Mouse (Mus musculus) CH12.LX (cell line): ENCODE measurements around the gene Fancc.

Experiments used
- CTCF ChIP-seq, 2 experiments: IDR thresholded peaks in 1 of 2; conservative IDR thresholded peaks in 1 of 2; 2 replicates each; pipeline ENCODE4 v1.5.1; 2011 to 2012; ENCODE audit warnings: low read depth in 2 of 2, low read length in 2 of 2, improper control_type of control experiment in 1 of 2, inconsistent platforms in 1 of 2, mild to moderate bottlenecking in 1 of 2, moderate library complexity in 1 of 2
- EP300 ChIP-seq: IDR thresholded peaks from 2 replicates; pipeline ENCODE4 v1.6.1; 2011; ENCODE audit warnings: low read length, improper control_type of control experiment
- JUND ChIP-seq: conservative IDR thresholded peaks from 2 replicates; pipeline ENCODE4 v1.6.1; 2011; ENCODE audit warnings: low read depth, low read length, improper control_type of control experiment
- KAT2A ChIP-seq: IDR thresholded peaks from 2 replicates; pipeline ENCODE4 v1.6.1; 2012; ENCODE audit warnings: low read length, improper control_type of control experiment, inconsistent platforms; ENCODE audit not compliant: insufficient replicate concordance
- MAFK ChIP-seq: IDR thresholded peaks from 2 replicates; pipeline ENCODE4 v1.6.1; 2011; ENCODE audit warnings: low read length, improper control_type of control experiment; ENCODE audit not compliant: insufficient replicate concordance
- MEF2A ChIP-seq: IDR thresholded peaks from 2 replicates; pipeline ENCODE4 v1.6.1; 2014; ENCODE audit warnings: low read depth, mild to moderate bottlenecking, inconsistent platforms, low read length, improper control_type of control experiment, borderline replicate concordance
- POLR2A ChIP-seq: IDR thresholded peaks from 2 replicates; pipeline ENCODE4 v1.6.1; 2011; ENCODE audit warnings: low read depth, mild to moderate bottlenecking, improper control_type of control experiment, low read length
- POLR2AphosphoS2 ChIP-seq: IDR thresholded peaks from 2 replicates; pipeline ENCODE4 v1.6.1; 2011; ENCODE audit warnings: low read depth, low read length, improper control_type of control experiment
- USF1 ChIP-seq: IDR thresholded peaks from 2 replicates; pipeline ENCODE4 v1.6.1; 2014; ENCODE audit warnings: low read depth, mild to moderate bottlenecking, inconsistent platforms, low read length, improper control_type of control experiment
- ZC3H11A ChIP-seq: IDR thresholded peaks from 2 replicates; pipeline ENCODE4 v1.6.1; 2012; ENCODE audit warnings: low read depth, mild to moderate bottlenecking, inconsistent platforms, low read length, improper control_type of control experiment
- ZMIZ1 ChIP-seq: IDR thresholded peaks from 2 replicates; pipeline ENCODE4 v1.6.1; 2012; ENCODE audit warnings: low read depth, mild to moderate bottlenecking, inconsistent platforms, low read length, improper control_type of control experiment

- TF ChIP-seq CTCF (conservative IDR thresholded peaks at IDR 0.05 in 1 of 2, IDR thresholded peaks at IDR 0.05 in 1 of 2; ENCODE audit: low read depth in 2 of 2, low read length in 2 of 2) (no peak), MEF2A (no peak), POLR2A (no peak), USF1 (no peak), MAFK (no peak), JUND (no peak), POLR2AphosphoS2 (no peak), ZMIZ1 (no peak), ZC3H11A (no peak), EP300 (no peak), KAT2A (no peak)
These were observed 182.5 kb downstream of the Fancc start for GRCm38 (mm10) chr13:63314608-63314920.
